Mouse (Mus musculus): Measurements from ENCODE around the gene Rtp4. TPM values are rescaled to one million over a fixed set of nuclear protein-coding genes. Genes with fewer than 3 reads are reported as not detected.

Gene Rtp4
- polyA plus RNA-seq, 1 experiment from 2014 or later: 6.2 TPM

- no peak overlapping the region for H3K9ac ChIP-seq (ENCODE audit: low read length)
- H3K27ac ChIP-seq (ENCODE audit: low read depth): no peak overlapping the region
- no peaks in the 10 kb centered on the region for H3K36me3 ChIP-seq (ENCODE audit: control insufficient read depth, insufficient read depth, low read length)
- no peak overlapping the region for H3K4me2 ChIP-seq (ENCODE audit: low read length)
- 0 out of 2 replicates have a peak, but pooled peaks cover 2% of the 10 kb centered on the region for H3K9me3 ChIP-seq (ENCODE audit: control insufficient read depth, low read length)
- ATAC-seq (replicated peaks; ENCODE audit: low FRiP score, low TSS enrichment, low read depth): no peak
- DNase-seq (ENCODE audit: low spot score): no peak
- WGBS: 83% methylated on average over 5 of the region's 5 CpGs
- H3K4me1 ChIP-seq (replicated peaks; ENCODE audit: control insufficient read depth, insufficient read depth, low read length): no peaks in the 10 kb centered on the region
- H3K4me3 ChIP-seq (ENCODE audit: low read depth, low read length): no peak overlapping the region
- H3K27me3 ChIP-seq (replicated peaks; ENCODE audit: control insufficient read depth, insufficient read depth, low read length): no peaks in the 10 kb centered on the region
Measured at GRCm38 (mm10) chr16:23591119-23592105, 71.3 kb downstream of the Rtp4 start.

GRCm38 (mm10) chr16:23592501-23592900 lies 72.4 kb downstream of the Rtp4 start:
- no peak overlapping the region for H3K4me2 ChIP-seq (ENCODE audit: low read length)
- ATAC-seq (replicated peaks; ENCODE audit: low FRiP score, low TSS enrichment, low read depth): no peak
- H3K9ac ChIP-seq (ENCODE audit: low read length): no peak overlapping the region
- no peaks in the 10 kb centered on the region for H3K36me3 ChIP-seq (ENCODE audit: control insufficient read depth, insufficient read depth, low read length)
- no peaks in the 10 kb centered on the region for H3K4me1 ChIP-seq (replicated peaks; ENCODE audit: control insufficient read depth, insufficient read depth, low read length)
- H3K27me3 ChIP-seq (replicated peaks; ENCODE audit: control insufficient read depth, insufficient read depth, low read length): no peaks in the 10 kb centered on the region
- H3K27ac ChIP-seq (ENCODE audit: low read depth): no peak overlapping the region
- DNase-seq (ENCODE audit: low spot score): no peak
- H3K9me3 ChIP-seq (ENCODE audit: control insufficient read depth, low read length): 0 out of 2 replicates have a peak, but pooled peaks cover 2% of the 10 kb centered on the region
- H3K4me3 ChIP-seq (ENCODE audit: low read depth, low read length): no peak overlapping the region

- 79% methylated on average over 3 of the region's 3 CpGs for WGBS
- Histone ChIP-seq H3K36me3 (ENCODE audit: control insufficient read depth, insufficient read depth, low read length) (no peaks in the 10 kb centered on the region), H3K9ac (ENCODE audit: low read length) (no peak overlapping the region), H3K9me3 (ENCODE audit: control insufficient read depth, low read length) (no peaks in the 10 kb centered on the region), H3K4me2 (ENCODE audit: low read length) (no peak overlapping the region), H3K4me1 (replicated peaks; ENCODE audit: control insufficient read depth, insufficient read depth, low read length) (no peaks in the 10 kb centered on the region), H3K27me3 (replicated peaks; ENCODE audit: control insufficient read depth, insufficient read depth, low read length) (no peaks in the 10 kb centered on the region), H3K4me3 (ENCODE audit: low read depth, low read length) (no peak overlapping the region), H3K27ac (ENCODE audit: low read depth) (no peak overlapping the region)
- ATAC-seq (replicated peaks; ENCODE audit: low FRiP score, low TSS enrichment, low read depth): no peak
- DNase-seq (ENCODE audit: low spot score): no peak
Measured at GRCm38 (mm10) chr16:23596696-23597095, 76.6 kb downstream of the Rtp4 start.

GRCm38 (mm10) chr16:23597968-23598367 lies 77.9 kb downstream of the Rtp4 start:
- H3K27ac ChIP-seq (ENCODE audit: low read depth): no peak overlapping the region
- ATAC-seq (replicated peaks; ENCODE audit: low FRiP score, low TSS enrichment, low read depth) (no peak), DNase-seq (ENCODE audit: low spot score) (no peak)
- H3K4me3 ChIP-seq (ENCODE audit: low read depth, low read length): no peak overlapping the region
- H3K36me3 ChIP-seq (ENCODE audit: control insufficient read depth, insufficient read depth, low read length): no peaks in the 10 kb centered on the region
- H3K27me3 ChIP-seq (replicated peaks; ENCODE audit: control insufficient read depth, insufficient read depth, low read length): no peaks in the 10 kb centered on the region
- no peak overlapping the region for H3K4me2 ChIP-seq (ENCODE audit: low read length)
- no peaks in the 10 kb centered on the region for H3K4me1 ChIP-seq (replicated peaks; ENCODE audit: control insufficient read depth, insufficient read depth, low read length)
- no peak overlapping the region for H3K9ac ChIP-seq (ENCODE audit: low read length)
- H3K9me3 ChIP-seq (ENCODE audit: control insufficient read depth, low read length): no peaks in the 10 kb centered on the region

- no peaks in the 10 kb centered on the region for H3K9me3 ChIP-seq (ENCODE audit: control insufficient read depth, low read length)
- 67% methylated on average over 2 of the region's 2 CpGs for WGBS
- no peaks in the 10 kb centered on the region for H3K36me3 ChIP-seq (ENCODE audit: control insufficient read depth, insufficient read depth, low read length)
- H3K4me2 ChIP-seq (ENCODE audit: low read length): no peak overlapping the region
- H3K4me1 ChIP-seq (replicated peaks; ENCODE audit: control insufficient read depth, insufficient read depth, low read length): no peaks in the 10 kb centered on the region
- ATAC-seq (replicated peaks; ENCODE audit: low FRiP score, low TSS enrichment, low read depth) (no peak), DNase-seq (ENCODE audit: low spot score) (no peak)
- H3K27me3 ChIP-seq (replicated peaks; ENCODE audit: control insufficient read depth, insufficient read depth, low read length): no peaks in the 10 kb centered on the region
- no peak overlapping the region for H3K4me3 ChIP-seq (ENCODE audit: low read depth, low read length)
- no peak overlapping the region for H3K27ac ChIP-seq (ENCODE audit: low read depth)
- H3K9ac ChIP-seq (ENCODE audit: low read length): no peak overlapping the region
Measured at GRCm38 (mm10) chr16:23606220-23606619, 86.1 kb downstream of the Rtp4 start.

GRCm38 (mm10) chr16:23606651-23607050 lies 86.6 kb downstream of the Rtp4 start:
- H3K4me2 ChIP-seq (ENCODE audit: low read length): no peak overlapping the region
- ATAC-seq (replicated peaks; ENCODE audit: low FRiP score, low TSS enrichment, low read depth) (no peak), DNase-seq (ENCODE audit: low spot score) (no peak)

GRCm38 (mm10) chr16:23607911-23608410 lies 87.9 kb downstream of the Rtp4 start:
- Histone ChIP-seq H3K9me3 (ENCODE audit: control insufficient read depth, low read length) (no peaks in the 10 kb centered on the region), H3K36me3 (ENCODE audit: control insufficient read depth, insufficient read depth, low read length) (no peaks in the 10 kb centered on the region), H3K4me2 (ENCODE audit: low read length) (no peak overlapping the region), H3K9ac (ENCODE audit: low read length) (no peak overlapping the region), H3K4me3 (ENCODE audit: low read depth, low read length) (no peak overlapping the region), H3K27ac (ENCODE audit: low read depth) (no peak overlapping the region), H3K27me3 (replicated peaks; ENCODE audit: control insufficient read depth, insufficient read depth, low read length) (no peaks in the 10 kb centered on the region), H3K4me1 (replicated peaks; ENCODE audit: control insufficient read depth, insufficient read depth, low read length) (no peaks in the 10 kb centered on the region)
- WGBS: 38% methylated on average over 1 of the region's 1 CpGs
- ATAC-seq (replicated peaks; ENCODE audit: low FRiP score, low TSS enrichment, low read depth) (no peak), DNase-seq (ENCODE audit: low spot score) (no peak)

More at GRCm38 (mm10) chr16:23606651-23607050, 86.6 kb downstream of the Rtp4 start:
- H3K4me3 ChIP-seq (ENCODE audit: low read depth, low read length): no peak overlapping the region
- H3K27me3 ChIP-seq (replicated peaks; ENCODE audit: control insufficient read depth, insufficient read depth, low read length): no peaks in the 10 kb centered on the region
- no peaks in the 10 kb centered on the region for H3K4me1 ChIP-seq (replicated peaks; ENCODE audit: control insufficient read depth, insufficient read depth, low read length)
- H3K27ac ChIP-seq (ENCODE audit: low read depth): no peak overlapping the region
- no peak overlapping the region for H3K9ac ChIP-seq (ENCODE audit: low read length)
- H3K9me3 ChIP-seq (ENCODE audit: control insufficient read depth, low read length): no peaks in the 10 kb centered on the region
- H3K36me3 ChIP-seq (ENCODE audit: control insufficient read depth, insufficient read depth, low read length): no peaks in the 10 kb centered on the region
- WGBS: 94% methylated on average over 7 of the region's 7 CpGs

GRCm38 (mm10) chr16:23609748-23610185 lies 89.7 kb downstream of the Rtp4 start:
- peak overlapping the region; percentile 27 for H3K4me3 ChIP-seq (ENCODE audit: low read depth, low read length)
- no peaks in the 10 kb centered on the region for H3K27me3 ChIP-seq (replicated peaks; ENCODE audit: control insufficient read depth, insufficient read depth, low read length)
- no peaks in the 10 kb centered on the region for H3K4me1 ChIP-seq (replicated peaks; ENCODE audit: control insufficient read depth, insufficient read depth, low read length)
- no peaks in the 10 kb centered on the region for H3K9me3 ChIP-seq (ENCODE audit: control insufficient read depth, low read length)
- H3K36me3 ChIP-seq (ENCODE audit: control insufficient read depth, insufficient read depth, low read length): no peaks in the 10 kb centered on the region
- no peak overlapping the region for H3K27ac ChIP-seq (ENCODE audit: low read depth)
- DNase-seq (ENCODE audit: low spot score): peak; percentile 66
- H3K4me2 ChIP-seq (ENCODE audit: low read length): peak overlapping the region; percentile 44
- H3K9ac ChIP-seq (ENCODE audit: low read length): peak overlapping the region; percentile 23
- ATAC-seq (replicated peaks; ENCODE audit: low FRiP score, low TSS enrichment, low read depth): no peak
- WGBS: 38% methylated on average over 11 of the region's 11 CpGs
